9 mouse cellular contexts compared by ENCODE assay signal in the genomic region with DNA sequence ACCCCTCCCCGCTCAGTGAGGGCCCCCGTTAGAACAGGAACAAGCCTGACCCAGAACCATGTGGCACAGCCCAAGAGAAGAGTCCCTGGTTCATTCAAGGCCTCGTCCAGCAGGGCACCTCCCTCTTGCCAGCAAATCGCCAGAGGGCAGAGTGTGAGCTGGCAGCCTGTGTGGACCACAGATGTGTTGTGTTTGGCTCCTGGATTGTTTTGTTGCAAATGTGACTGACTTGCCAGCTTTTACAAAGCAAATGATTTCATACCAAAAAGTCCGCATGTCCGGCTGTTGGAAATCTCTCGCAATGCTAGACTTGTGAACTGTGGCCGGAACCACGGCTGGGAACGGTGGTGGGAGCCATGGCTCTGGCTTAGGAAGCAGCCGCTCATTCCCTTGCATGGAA. TPM values are rescaled to one million over a fixed set of nuclear protein-coding genes. Genes with fewer than 3 reads are reported as not detected.
DNase-seq lines count a peak whose midpoint lies in the region; ATAC-seq and TF ChIP-seq lines count a peak whose summit lies in the region.
"Had no signal": no experiment of that assay in that cellular context is flagged by ENCODE, and none has a peak within 500 bp of the region (broad histone marks: within the 10 kb centered on the region; RNA-seq: fewer than 3 reads in every experiment).

No protein-coding gene starts in this region.

- no peak overlapping the region for H3K4me3 ChIP-seq in kidney, adult 2 months (ENCODE audit: insufficient read depth, low read depth, low read length)
- H3K4me3 ChIP-seq in kidney, embryonic 16.5 days (ENCODE audit: low read length) = no peak overlapping the region
- H3K4me3 ChIP-seq in cortical plate, adult 2 months (ENCODE audit: insufficient read depth, low read length) = no peak overlapping the region
- H3K4me3 ChIP-seq in hindbrain, postnatal 0 days (ENCODE audit: low read length) = no peak overlapping the region
- H3K4me3 ChIP-seq: liver, embryonic 15.5 days had no signal

- no peaks in the 10 kb centered on the region for H3K9me3 ChIP-seq in kidney, embryonic 16.5 days (ENCODE audit: low read length)
- no peaks in the 10 kb centered on the region for H3K9me3 ChIP-seq in hindbrain, postnatal 0 days (ENCODE audit: low read length)
- H3K9me3 ChIP-seq: liver, embryonic 15.5 days had no signal

- H3K4me1 ChIP-seq in kidney, adult 2 months (ENCODE audit: control insufficient read depth, insufficient read depth, low read length) = no peaks in the 10 kb centered on the region
- peaks cover 24% of the 10 kb centered on the region for H3K4me1 ChIP-seq in kidney, embryonic 16.5 days (ENCODE audit: insufficient read depth, low read length)
- peaks cover 17% of the 10 kb centered on the region for H3K4me1 ChIP-seq in cortical plate, adult 2 months (ENCODE audit: control insufficient read depth, insufficient read depth, low read length)
- peaks cover 43% of the 10 kb centered on the region for H3K4me1 ChIP-seq in hindbrain, postnatal 0 days (ENCODE audit: insufficient read depth, low read length)

- TF ChIP-seq POLR2A in kidney, adult 2 months (IDR thresholded peaks at IDR 0.05; ENCODE audit: low read depth, low read length) = no peak
- no peak for TF ChIP-seq POLR2A in cortical plate, adult 2 months (IDR thresholded peaks at IDR 0.05; ENCODE audit: extremely low read depth, insufficient read depth, low read length)

- peak; percentile 38 for DNase-seq in kidney, adult 2 months
- peak; percentile 48 for DNase-seq in NIH3T3 (ENCODE audit: low read depth)
- peak; percentile 62 for DNase-seq in hindbrain, postnatal 0 days (ENCODE audit: low spot score)
- DNase-seq in urinary bladder, postnatal 14 days (ENCODE audit: low spot score) = no peak

- 71% methylated on average over 11 of the region's 11 CpGs for WGBS in kidney, adult 2 months
- 80% methylated on average over 11 of the region's 11 CpGs for WGBS in kidney, embryonic 16.5 days
- WGBS in hindbrain, postnatal 0 days = 48% methylated on average over 11 of the region's 11 CpGs

- no peak overlapping the region for H3K9ac ChIP-seq in kidney, embryonic 16.5 days (replicated peaks; ENCODE audit: low read length)
- no peak overlapping the region for H3K9ac ChIP-seq in hindbrain, postnatal 0 days (replicated peaks; ENCODE audit: low read length)
- H3K9ac ChIP-seq: liver, embryonic 15.5 days had no signal

- no peak overlapping the region for H3K4me2 ChIP-seq in kidney, embryonic 16.5 days (replicated peaks; ENCODE audit: low read depth, low read length)
- no peak overlapping the region for H3K4me2 ChIP-seq in hindbrain, postnatal 0 days (ENCODE audit: low read depth, low read length)
- H3K4me2 ChIP-seq: liver, embryonic 15.5 days had no signal

- no peak for TF ChIP-seq CTCF in kidney, adult 2 months (conservative IDR thresholded peaks at IDR 0.05; ENCODE audit: insufficient read depth, insufficient read length, low read depth, low read length)
- no peak for TF ChIP-seq CTCF in cortical plate, adult 2 months (IDR thresholded peaks at IDR 0.05; ENCODE audit: extremely low read depth, insufficient read depth, low read length)
- TF ChIP-seq CTCF in hindbrain, postnatal 0 days (IDR thresholded peaks at IDR 0.05; ENCODE audit: low read depth) = peak; percentile 39; the same call in 1 of the 2 replicates

- H3K27me3 ChIP-seq in kidney, adult 2 months (replicated peaks; ENCODE audit: control insufficient read depth, insufficient read depth, low read length) = no peaks in the 10 kb centered on the region
- H3K27me3 ChIP-seq in kidney, embryonic 16.5 days (ENCODE audit: insufficient read depth, low read length) = no peaks in the 10 kb centered on the region
- no peaks in the 10 kb centered on the region for H3K27me3 ChIP-seq in hindbrain, postnatal 0 days (ENCODE audit: insufficient read depth, low read length)
- H3K27me3 ChIP-seq: liver, embryonic 15.5 days had no signal

- no peak overlapping the region for H3K27ac ChIP-seq in kidney, adult 2 months (ENCODE audit: insufficient read depth, low read depth, low read length)
- no peak overlapping the region for H3K27ac ChIP-seq in kidney, embryonic 16.5 days (ENCODE audit: low read length)
- 0 out of 2 replicates have a peak overlapping the region, but pooled peaks have one; percentile 49 for H3K27ac ChIP-seq in cortical plate, adult 2 months (ENCODE audit: insufficient read depth, low read length)
- peak overlapping the region; percentile 67 for H3K27ac ChIP-seq in hindbrain, postnatal 0 days
- H3K27ac ChIP-seq: liver, embryonic 15.5 days had no signal

- ATAC-seq in kidney, embryonic 16.5 days (ENCODE audit: low FRiP score, low TSS enrichment) = no peak
- ATAC-seq in hindbrain, postnatal 0 days = peak; percentile 53
- ATAC-seq in granulocyte monocyte progenitor cell, adult 5-6 weeks (replicated peaks; ENCODE audit: poor library complexity, severe bottlenecking) = no peak
- no peak for ATAC-seq in activated CD4-positive, CD25-positive, alpha-beta regulatory T cell, adult 4 months

- no peaks in the 10 kb centered on the region for H3K36me3 ChIP-seq in kidney, adult 2 months (ENCODE audit: control insufficient read depth, insufficient read depth, low read length)
- no peaks in the 10 kb centered on the region for H3K36me3 ChIP-seq in kidney, embryonic 16.5 days (ENCODE audit: insufficient read depth, low read length)
- H3K36me3 ChIP-seq in hindbrain, postnatal 0 days (ENCODE audit: insufficient read depth, low read length) = no peaks in the 10 kb centered on the region
- H3K36me3 ChIP-seq: liver, embryonic 15.5 days had no signal

RNA-seq across cellular contexts. Expression of a gene that starts 36.7 kb away (rescaled TPM):
- polyA plus RNA-seq in kidney, adult 2 months (2012; rRNA removed) = 12.2 and 14.5 TPM in 2 replicates
- 15.7 and 17.8 TPM in 2 replicates for polyA plus RNA-seq in kidney, embryonic 16.5 days (2015; fragmentation: Nextera tagmentation; extraction: Ambion mirVana)
- 81.9 and 83.3 TPM in 2 replicates for polyA plus RNA-seq in cortical plate, adult 2 months (2012; rRNA removed)
- 63.2 and 66.8 TPM in 2 replicates for total RNA-seq in hindbrain, postnatal 0 days (2014; rRNA removed)
- 24.1 and 24.2 TPM in 2 replicates for polyA plus RNA-seq in hindbrain, postnatal 0 days (2015; fragmentation: Nextera tagmentation; extraction: Ambion mirVana)
- total RNA-seq in granulocyte monocyte progenitor cell, adult 5-6 weeks (2014; fragmentation: Nextera tagmentation) = 29.4 and 39.0 TPM in 2 replicates
- total RNA-seq in granulocyte monocyte progenitor cell, adult 5-6 weeks (2017) = 13.4 and 15.6 TPM in 2 replicates
- 10 to 100 TPM; 34.5 to 45.2 TPM for polyA plus RNA-seq in activated CD4-positive, CD25-positive, alpha-beta regulatory T cell, adult 4 months (2017; shearing (Covaris generic))

Comparison
In these comparisons a context has a peak if more than half of its experiments do, and no peak if none do; other contexts are left out.
1. H3K27ac ChIP-seq: peak in cortical plate, adult 2 months (single experiment) and hindbrain, postnatal 0 days (single experiment); none in kidney, adult 2 months (single experiment) and kidney, embryonic 16.5 days (single experiment).